Mouse (Mus musculus) myocyte (in vitro differentiated cells): Measurements from ENCODE around the gene Clpb.

Experiments
- CEBPB ChIP-seq: IDR thresholded peaks from 2 replicates; pipeline ENCODE4 v1.6.1; 2011; ENCODE audit warnings: mild to moderate bottlenecking, moderate library complexity; ENCODE audit not compliant: poor library complexity, insufficient read depth, severe bottlenecking
- E2F4 ChIP-seq: IDR thresholded peaks from one replicate; pipeline ENCODE4 v1.6.1; 2011; ENCODE audit warnings: mild to moderate bottlenecking, control low read depth, moderate library complexity; ENCODE audit not compliant: insufficient read depth
- MAX ChIP-seq: IDR thresholded peaks from one replicate; pipeline ENCODE4 v1.6.1; 2011; ENCODE audit warnings: low read depth, mild to moderate bottlenecking, control low read depth
- MYOD1 ChIP-seq, 3 experiments: IDR thresholded peaks; one replicate each; pipeline ENCODE4 v1.6.1; 2011; ENCODE audit warnings: control low read depth in 2 of 3, low read depth in 2 of 3, mild to moderate bottlenecking in 2 of 3, moderate library complexity in 1 of 3; ENCODE audit not compliant: insufficient read length in 2 of 3, control insufficient read depth in 1 of 3
- MYOG ChIP-seq, 3 experiments: IDR thresholded peaks; one replicate each; pipeline ENCODE4 v1.6.1; 2011; ENCODE audit warnings: control low read depth in 2 of 3, low read depth in 2 of 3, mild to moderate bottlenecking in 2 of 3; ENCODE audit not compliant: insufficient read length in 2 of 3, control insufficient read depth in 1 of 3, insufficient read depth in 1 of 3
- POLR2A ChIP-seq: IDR thresholded peaks from one replicate; pipeline ENCODE4 v1.6.1; 2011; ENCODE audit warnings: low read depth, mild to moderate bottlenecking, control low read depth, moderate library complexity; ENCODE audit not compliant: insufficient read length
- POLR2AphosphoS2 ChIP-seq: IDR thresholded peaks from one replicate; pipeline ENCODE4 v1.6.1; 2011; ENCODE audit warnings: low read depth, control low read depth; ENCODE audit not compliant: insufficient read length
- REST ChIP-seq: IDR thresholded peaks from one replicate; pipeline ENCODE4 v1.6.1; 2011; ENCODE audit warnings: mild to moderate bottlenecking, control low read depth, moderate library complexity; ENCODE audit not compliant: insufficient read depth, insufficient read length
- TCF12 ChIP-seq: IDR thresholded peaks from one replicate; pipeline ENCODE4 v1.6.1; 2011; ENCODE audit warnings: mild to moderate bottlenecking, control low read depth; ENCODE audit not compliant: poor library complexity, insufficient read depth, severe bottlenecking
- TCF3 ChIP-seq: IDR thresholded peaks from one replicate; pipeline ENCODE4 v1.6.1; 2011; ENCODE audit warnings: low read depth, control low read depth; ENCODE audit not compliant: insufficient read length
- USF1 ChIP-seq: IDR thresholded peaks from one replicate; pipeline ENCODE4 v1.6.1; 2011; ENCODE audit warnings: low read depth, mild to moderate bottlenecking, control low read depth, moderate library complexity

GRCm38 (mm10) chr7:101687144-101687543 is 23.7 kb downstream of the Clpb start:
- no peak for TF ChIP-seq MYOD1 (IDR thresholded peaks at IDR 0.05; ENCODE audit: control insufficient read depth in 1 of 3, insufficient read length in 2 of 3, low read depth in 2 of 3)
- TF ChIP-seq POLR2A: no peak
- no peak for TF ChIP-seq TCF12
- TF ChIP-seq E2F4: no peak
- no peak for TF ChIP-seq USF1
- TF ChIP-seq POLR2AphosphoS2: no peak
- TF ChIP-seq MAX: no peak
- TF ChIP-seq CEBPB: no peak
- TF ChIP-seq MYOG (IDR thresholded peaks at IDR 0.05; ENCODE audit: control insufficient read depth in 1 of 3, insufficient read depth in 1 of 3, insufficient read length in 2 of 3, low read depth in 2 of 3): no peak
- TF ChIP-seq REST: no peak
- TF ChIP-seq TCF3: no peak
